Mouse (Mus musculus): ENCODE results near the gene Tmem14a. TPM values are rescaled to one million over a fixed set of nuclear protein-coding genes. Genes with fewer than 3 reads are reported as not detected.

Gene Tmem14a
- 20.9 and 26.4 TPM in 2 replicates for polyA plus RNA-seq (2015; fragmentation: Nextera tagmentation; extraction: Ambion mirVana)

DNA sequence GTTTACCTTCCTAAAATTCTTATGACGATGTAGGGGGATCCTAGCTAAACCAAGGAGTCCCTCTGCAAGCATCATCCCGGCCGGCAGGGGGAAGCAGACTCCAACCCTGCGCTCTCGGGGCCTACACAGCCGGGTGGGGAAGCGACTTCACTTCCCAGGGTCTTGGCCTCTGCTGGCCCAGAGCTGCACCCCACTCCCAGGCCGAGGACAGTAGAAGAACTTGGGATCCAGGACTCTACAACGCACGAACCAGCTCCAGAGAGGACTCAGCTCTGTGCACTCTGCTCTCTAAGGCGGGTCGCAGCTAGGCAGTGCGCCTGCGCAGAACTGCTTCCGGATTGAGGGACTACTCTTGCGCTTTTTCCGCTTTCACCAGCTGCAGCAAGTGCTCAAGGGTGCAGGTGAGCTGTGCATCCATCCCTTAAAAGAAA lies at the start of gene Tmem14a:
TSS of gene Tmem14a (plus strand) at position 87 of the 431 bp plus-strand sequence.

DNA sequence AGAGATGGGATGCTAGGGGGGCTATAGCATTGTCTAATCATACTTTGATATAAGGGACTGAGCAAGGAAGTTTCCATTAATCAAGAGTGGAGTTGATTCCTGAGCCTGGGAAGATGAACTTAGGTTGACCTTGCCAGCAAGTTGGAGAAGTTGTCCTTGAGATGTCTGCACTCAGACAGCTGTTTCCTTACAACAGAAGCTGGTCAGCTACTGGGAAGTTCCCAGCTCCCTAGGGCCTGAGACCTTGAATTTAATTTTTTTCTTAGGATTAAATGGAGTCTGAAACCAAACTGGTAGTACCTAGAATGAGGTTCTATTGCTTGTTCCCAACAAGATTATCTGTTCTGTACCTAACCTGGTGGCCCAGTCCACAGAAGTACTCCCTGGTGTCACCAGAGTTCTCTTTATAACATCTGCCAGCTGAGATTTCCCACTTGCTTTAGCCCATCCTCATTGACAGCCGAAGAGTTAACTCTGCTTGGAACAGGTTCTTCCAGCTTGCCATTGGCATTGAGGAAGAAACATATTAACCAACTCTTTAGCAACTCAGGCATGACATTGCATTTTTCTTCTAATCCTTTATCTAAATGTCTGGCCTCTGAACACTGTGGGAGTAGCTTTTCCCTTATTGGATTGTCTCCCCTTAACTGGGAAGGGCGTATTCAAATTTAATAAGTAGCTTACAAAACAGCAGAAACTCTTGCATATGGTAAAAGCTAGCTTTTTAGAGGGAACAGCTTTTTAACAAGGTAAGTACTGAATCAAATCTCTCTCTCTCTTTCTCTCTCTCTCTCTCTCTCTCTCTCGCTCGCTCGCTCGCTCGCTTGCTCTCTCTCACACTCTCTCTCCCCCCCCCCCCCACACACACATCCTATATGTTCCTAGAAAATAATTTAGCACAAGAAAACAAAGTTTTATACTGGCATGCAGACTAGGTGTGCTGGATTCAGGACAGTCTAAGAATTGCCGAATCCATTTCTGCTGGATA lies 21.8 kb downstream of the Tmem14a start, which contains the start of gene Gsta3:
TSS of gene Gsta3 (plus strand) at position 679 of the 988 bp plus-strand sequence.

Other genes starting within 250 kb of the Tmem14a start
- gene Tram2, start 139.3 kb upstream of the Tmem14a start, polyA plus RNA-seq (2015; fragmentation: Nextera tagmentation; extraction: Ambion mirVana), result 3.5 and 4.0 TPM in 2 replicates
- gene Gsta3, start 22.0 kb downstream of the Tmem14a start, polyA plus RNA-seq (2015; fragmentation: Nextera tagmentation; extraction: Ambion mirVana), result 5.8 and 6.9 TPM in 2 replicates
- gene Khdc1a, start 131.1 kb downstream of the Tmem14a start, polyA plus RNA-seq (2015; fragmentation: Nextera tagmentation; extraction: Ambion mirVana), result not detected in 2 replicates
- gene Khdc1c, start 149.8 kb downstream of the Tmem14a start, polyA plus RNA-seq (2015; fragmentation: Nextera tagmentation; extraction: Ambion mirVana), result not detected in 2 replicates
- gene Khdc1b, start 165.0 kb downstream of the Tmem14a start, polyA plus RNA-seq (2015; fragmentation: Nextera tagmentation; extraction: Ambion mirVana), result not detected in 2 replicates